Mouse (Mus musculus) embryonic fibroblast, embryonic 13.5 days (primary cell): ENCODE data around the gene Alpk1. TPM values are rescaled to one million over a fixed set of nuclear protein-coding genes. Genes with fewer than 3 reads are reported as not detected.

Experiments used
- H3K27ac ChIP-seq: 2 replicates; pipeline ENCODE4 v1.5.1; 2012; ENCODE audit warnings: low read length, control low read depth, inconsistent platforms; ENCODE audit not compliant: insufficient read depth
- H3K4me1 ChIP-seq: 2 replicates; pipeline ENCODE4 v1.6.1; 2011; ENCODE audit warnings: low read length; ENCODE audit not compliant: control insufficient read depth, insufficient read depth
- H3K4me3 ChIP-seq: 2 replicates; pipeline ENCODE4 v1.5.1; 2011; ENCODE audit warnings: mild to moderate bottlenecking, control low read depth, low read length; ENCODE audit not compliant: insufficient read depth
- CTCF ChIP-seq: IDR thresholded peaks from 2 replicates; pipeline ENCODE4 v1.5.1; 2011; ENCODE audit warnings: mild to moderate bottlenecking, control low read depth, low read length, moderate library complexity, borderline replicate concordance; ENCODE audit not compliant: insufficient read depth
- POLR2A ChIP-seq: IDR thresholded peaks from 2 replicates; pipeline ENCODE4 v1.6.1; 2011; ENCODE audit warnings: low read depth, mild to moderate bottlenecking, control low read depth, low read length, moderate library complexity
- polyA plus RNA-seq: library from polyadenylated mRNA; stranded (reverse); fragments of >200 nt; gene quantifications from 2 replicates; pipeline ENCODE4 v1.2.4, GENCODE M21; 2011; ENCODE audit warnings: low read depth; ENCODE audit not compliant: missing spikeins, insufficient read length

Alpk1 gene
- polyA plus RNA-seq, 1 experiment: 6.2 TPM

DNA sequence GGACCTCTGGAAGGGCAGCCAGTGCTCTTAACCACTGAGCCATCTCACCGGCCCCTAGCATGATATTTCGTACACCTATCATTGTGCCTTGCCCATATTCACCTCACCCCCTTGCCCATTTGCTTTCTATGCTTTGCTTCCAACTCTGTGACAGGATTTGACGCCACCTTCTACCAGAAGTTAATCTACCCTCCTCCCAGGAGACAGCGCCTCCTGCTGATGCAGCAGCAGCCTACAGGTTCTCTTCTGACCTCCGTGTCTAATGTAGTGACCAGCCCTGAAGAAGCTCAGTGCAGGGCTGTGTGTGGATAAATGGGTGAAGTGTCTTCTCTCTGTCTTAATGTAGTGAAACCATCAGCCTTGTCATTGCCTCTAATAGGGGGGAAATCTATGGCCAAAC lies 15.8 kb downstream of the Alpk1 start:
- Histone ChIP-seq H3K4me1 (no peaks in the 10 kb centered on the region), H3K4me3 (no peak overlapping the region), H3K27ac (no peak overlapping the region)
- no peak for TF ChIP-seq POLR2A
- no peak for TF ChIP-seq CTCF

DNA sequence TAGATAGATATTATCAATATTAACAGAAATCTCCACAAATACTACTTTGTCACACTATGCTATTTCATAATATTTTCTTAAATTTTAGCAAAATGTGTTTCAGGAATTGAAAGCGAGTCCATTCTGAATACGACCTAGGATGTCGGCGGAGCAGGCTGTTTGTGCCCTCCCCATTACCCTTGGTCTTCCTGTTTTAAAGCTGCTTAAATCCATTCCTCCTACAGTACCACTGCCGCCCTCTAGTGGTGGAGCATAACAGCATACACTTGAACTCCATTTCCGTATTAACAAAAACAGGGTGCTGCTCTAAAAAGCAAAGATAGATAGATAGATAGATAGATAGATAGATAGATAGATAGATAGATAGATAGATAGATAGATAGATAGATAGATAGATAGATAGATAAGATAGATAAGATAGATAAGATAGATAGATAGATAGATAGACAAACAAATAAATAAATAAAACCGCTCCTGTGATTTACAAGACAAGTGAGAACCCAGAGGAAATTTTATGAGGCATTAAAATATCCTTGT lies 17.2 kb downstream of the Alpk1 start:
- no peak for TF ChIP-seq CTCF
- TF ChIP-seq POLR2A: no peak
- H3K4me3 ChIP-seq: no peak overlapping the region
- no peaks in the 10 kb centered on the region for H3K4me1 ChIP-seq
- no peak overlapping the region for H3K27ac ChIP-seq

- TF ChIP-seq POLR2A (no peak), CTCF (no peak)
- Histone ChIP-seq H3K4me3 (no peak overlapping the region), H3K27ac (no peak overlapping the region), H3K4me1 (no peaks in the 10 kb centered on the region)
Observed at GRCm38 (mm10) chr3:127762403-127762802, 17.9 kb downstream of the Alpk1 start.

GRCm38 (mm10) chr3:127759212-127759611 lies 21.1 kb downstream of the Alpk1 start:
- Histone ChIP-seq H3K4me1 (no peaks in the 10 kb centered on the region), H3K4me3 (no peak overlapping the region), H3K27ac (no peak overlapping the region)
- TF ChIP-seq POLR2A (no peak), CTCF (no peak)

GRCm38 (mm10) chr3:127758806-127759205 lies 21.5 kb downstream of the Alpk1 start:
- TF ChIP-seq CTCF (no peak), POLR2A (no peak)
- H3K4me1 ChIP-seq: no peaks in the 10 kb centered on the region

DNA sequence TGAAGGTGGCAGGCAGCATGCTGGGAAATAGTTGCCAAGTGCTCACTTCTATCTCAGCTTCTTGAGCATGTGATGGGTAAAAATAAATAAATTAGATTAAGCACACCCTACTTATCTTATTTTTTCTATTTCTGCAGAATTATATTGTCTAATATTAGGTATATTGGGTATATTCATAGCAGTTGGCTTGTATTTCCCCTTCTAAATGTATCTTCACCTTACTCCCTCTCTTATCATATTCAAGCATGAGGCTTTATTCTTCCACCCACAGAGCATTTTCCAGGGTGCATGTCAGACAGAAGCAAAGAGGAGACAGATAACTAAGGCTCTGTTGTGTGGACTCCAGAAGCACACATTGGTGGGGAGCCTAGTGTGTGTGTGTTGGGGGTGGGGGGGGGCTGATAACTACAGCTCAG lies 22.4 kb downstream of the Alpk1 start:
- Histone ChIP-seq H3K4me3 (no peak overlapping the region), H3K27ac (no peak overlapping the region), H3K4me1 (no peaks in the 10 kb centered on the region)
- TF ChIP-seq CTCF (no peak), POLR2A (no peak)

More at GRCm38 (mm10) chr3:127758806-127759205, 21.5 kb downstream of the Alpk1 start:
- no peak overlapping the region for H3K4me3 ChIP-seq
- H3K27ac ChIP-seq: no peak overlapping the region

DNA sequence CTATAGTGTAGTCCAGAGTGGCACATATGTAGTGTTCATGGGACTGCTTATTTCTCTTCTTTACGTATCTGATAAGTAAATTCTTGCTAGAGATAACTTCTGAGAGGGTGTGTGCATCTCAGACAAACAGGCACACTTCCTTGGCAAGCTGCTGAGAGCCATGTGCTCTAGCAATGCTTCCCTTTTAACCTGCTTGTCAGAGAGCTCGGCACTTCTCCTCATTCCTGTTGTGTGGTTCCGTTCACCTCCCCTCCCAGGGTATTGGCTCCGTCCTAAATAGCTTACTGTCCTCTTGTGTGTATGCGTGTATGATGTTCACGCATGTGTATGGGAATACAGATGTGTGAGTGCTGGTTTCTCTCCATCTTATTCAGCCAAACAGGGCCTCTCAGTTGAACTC lies 23.9 kb downstream of the Alpk1 start:
- Histone ChIP-seq H3K27ac (no peak overlapping the region), H3K4me1 (no peaks in the 10 kb centered on the region), H3K4me3 (no peak overlapping the region)
- no peak for TF ChIP-seq CTCF
- TF ChIP-seq POLR2A: no peak

- no peak overlapping the region for H3K4me3 ChIP-seq
- no peak overlapping the region for H3K27ac ChIP-seq
- TF ChIP-seq CTCF (no peak), POLR2A (no peak)
- no peaks in the 10 kb centered on the region for H3K4me1 ChIP-seq
Observed at GRCm38 (mm10) chr3:127749981-127750562, 30.3 kb downstream of the Alpk1 start.

- no peak overlapping the region for H3K4me3 ChIP-seq
- no peaks in the 10 kb centered on the region for H3K4me1 ChIP-seq
- TF ChIP-seq CTCF: no peak
- no peak for TF ChIP-seq POLR2A
- no peak overlapping the region for H3K27ac ChIP-seq
Observed at GRCm38 (mm10) chr3:127749266-127749665, 31.1 kb downstream of the Alpk1 start.

GRCm38 (mm10) chr3:127748644-127749043 lies 31.7 kb downstream of the Alpk1 start:
- Histone ChIP-seq H3K4me1 (no peaks in the 10 kb centered on the region), H3K27ac (no peak overlapping the region), H3K4me3 (no peak overlapping the region)
- TF ChIP-seq CTCF (no peak), POLR2A (no peak)
